Mouse (Mus musculus) right cerebral cortex, postnatal 4 days (tissue): ENCODE data around the gene Gm2007.
"Not testable (repeated sequence)": the region's sequence is repeated elsewhere in the genome, so short reads cannot be mapped to it uniquely, and the experiment has no call there.

Source experiments
- DNase-seq: peaks from one replicate; pipeline ENCODE4 v3.0.0-alpha.2; 2022

Gm2007 gene

GRCm38 (mm10) chr2:175741237-175741636 lies at the start of gene Gm2007:
Gm2007 (plus strand) TSS chr2:175741537.
- not testable (repeated sequence) for DNase-seq

- not testable (repeated sequence) for DNase-seq
Observed at GRCm38 (mm10) chr2:175703546-175703945, 37.8 kb upstream of the Gm2007 start, which contains the start of gene Zfp969. Zfp969 (minus strand) TSS chr2:175703646.

GRCm38 (mm10) chr2:175800993-175801392 lies 59.7 kb downstream of the Gm2007 start, which contains the start of gene Gm14288:
Gm14288 (minus strand) TSS chr2:175801093.
- not testable (repeated sequence) for DNase-seq
